Mouse (Mus musculus) cortical plate, adult 2 months (tissue): Measurements from ENCODE around the gene Rin2.

Source experiments
- CTCF ChIP-seq: fragments of 200-500 bp; IDR thresholded peaks from 2 replicates; pipeline ENCODE4 v1.5.1; 2011; ENCODE audit warnings: mild to moderate bottlenecking, control low read depth, low read length; ENCODE audit not compliant: insufficient read depth; ENCODE audit errors: extremely low read depth
- POLR2A ChIP-seq: fragments of 200-500 bp; IDR thresholded peaks from 2 replicates; pipeline ENCODE4 v1.6.1; 2011; ENCODE audit warnings: mild to moderate bottlenecking, low read length, control low read depth; ENCODE audit not compliant: insufficient read depth; ENCODE audit errors: extremely low read depth

DNA sequence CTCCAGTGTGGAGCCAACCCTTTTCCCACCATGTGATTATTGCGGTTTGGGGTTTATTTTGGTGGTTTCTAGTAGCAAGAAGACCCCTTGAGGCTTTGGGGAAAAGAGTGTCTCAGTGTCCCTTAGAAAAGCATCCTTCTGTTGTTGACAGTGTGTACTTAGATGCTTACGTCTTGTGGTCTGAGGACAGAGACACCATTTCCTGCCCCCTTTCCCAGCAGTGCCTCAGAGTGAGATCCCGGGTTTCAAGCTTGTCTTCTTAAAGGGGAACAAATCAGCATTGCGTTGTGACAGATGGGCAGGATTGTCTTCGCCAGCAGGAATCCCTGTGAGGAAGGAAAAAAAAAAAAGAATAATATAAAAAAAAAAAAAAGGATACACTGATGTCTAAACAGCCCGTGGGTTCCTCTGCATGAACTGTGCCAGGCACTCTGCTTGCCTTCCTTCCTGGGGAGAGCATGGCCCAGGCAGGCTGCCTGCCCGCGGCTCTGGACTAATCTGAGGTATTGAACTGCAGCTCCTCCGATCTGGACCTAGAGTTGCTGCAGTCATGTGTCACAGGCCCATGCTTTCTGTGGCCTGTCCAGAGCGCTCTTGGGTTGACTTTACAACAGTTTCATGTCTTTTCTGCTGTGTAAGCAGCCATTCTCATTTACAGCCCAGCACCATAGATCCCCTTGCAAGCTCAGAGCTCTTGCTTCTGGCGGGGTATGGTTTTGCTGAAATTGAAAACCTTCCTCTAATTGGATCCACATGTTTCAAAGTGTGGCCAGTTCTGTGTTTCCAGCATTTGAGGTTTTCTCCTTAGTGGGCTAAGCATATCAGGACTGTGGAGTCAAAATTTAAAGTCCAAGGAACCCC is 206.1 kb downstream of the Rin2 start:
- TF ChIP-seq POLR2A (no peak), CTCF (no peak)
